Mouse (Mus musculus) liver, adult 2 months (tissue): ENCODE data around the gene Olfr1371.
"Not testable (repeated sequence)": the region's sequence is repeated elsewhere in the genome, so short reads cannot be mapped to it uniquely, and the experiment has no call there.

Experiments
- CTCF ChIP-seq: fragments of 200-500 bp; IDR thresholded peaks from 2 replicates; pipeline ENCODE4 v1.5.1; 2011; ENCODE audit warnings: low read depth, low read length, control low read depth
- POLR2A ChIP-seq: fragments of 200-500 bp; IDR thresholded peaks from 2 replicates; pipeline ENCODE4 v1.6.1; 2011; ENCODE audit warnings: low read length, control low read depth; ENCODE audit not compliant: insufficient read depth; ENCODE audit errors: extremely low read depth

- not testable (repeated sequence) for TF ChIP-seq CTCF, POLR2A
Observed at GRCm38 (mm10) chr11:52180651-52181050, 33.1 kb downstream of the Olfr1371 start.
